Mouse (Mus musculus): ENCODE measurements at regions not wholly inside any gene's neighbourhood (a gene's known extent, or its start where the extent isn't known, plus 50 kb on each side); places are given as distances from the start of the nearest gene placed in this dataset.

- ATAC-seq (replicated peaks in 1 of 2; ENCODE audit: insufficient read depth in 1 of 2, low FRiP score in 2 of 2, low TSS enrichment in 1 of 2, low read depth in 1 of 2, poor library complexity in 2 of 2, severe bottlenecking in 2 of 2): no peak
These were observed 77.2 kb upstream of the Pax2 start for GRCm38 (mm10) chr19:44678686-44679085.

DNA sequence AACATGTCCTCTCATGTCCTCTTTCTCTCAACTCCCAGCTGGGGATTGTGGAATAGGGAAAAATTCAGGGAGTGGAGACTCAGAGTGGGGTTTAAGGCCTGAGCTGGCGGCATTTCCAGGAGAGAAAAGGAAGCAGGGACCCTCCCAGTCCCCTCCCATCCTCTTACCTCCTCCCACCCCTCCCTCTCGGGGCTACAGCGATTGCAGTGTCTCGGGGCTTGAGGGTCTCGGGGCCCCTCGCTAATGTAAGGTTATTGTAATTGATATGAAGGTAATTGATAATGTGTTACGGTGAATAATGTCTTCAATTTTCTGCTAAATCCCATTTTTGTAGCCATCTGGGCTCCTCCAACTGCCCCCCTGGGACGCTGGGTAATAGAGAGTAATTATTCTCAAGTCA is 74.2 kb upstream of the Pax2 start:
- ATAC-seq (replicated peaks in 1 of 2; ENCODE audit: insufficient read depth in 1 of 2, low FRiP score in 2 of 2, low TSS enrichment in 1 of 2, low read depth in 1 of 2, poor library complexity in 2 of 2, severe bottlenecking in 2 of 2): no peak

DNA sequence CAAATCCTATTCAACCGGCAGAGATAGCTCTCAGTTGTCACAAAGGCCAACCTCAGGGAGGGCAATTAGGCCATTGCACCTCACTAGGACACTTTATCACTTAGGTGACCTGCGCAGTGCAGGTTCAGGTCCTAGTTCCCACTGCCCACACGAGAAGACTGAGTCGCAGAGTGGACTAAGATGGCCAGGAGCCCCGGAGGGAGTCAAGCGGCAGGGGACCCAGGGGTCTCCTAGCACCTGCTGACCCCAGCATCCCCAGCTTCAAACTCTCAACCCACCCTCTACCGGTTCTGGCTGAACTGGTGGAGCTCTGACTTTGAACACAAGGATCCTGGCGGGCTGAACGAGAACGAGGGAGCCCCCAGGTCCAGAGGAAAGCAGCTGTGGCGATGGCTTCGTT is 72.7 kb upstream of the Pax2 start:
- ATAC-seq (replicated peaks in 1 of 2; ENCODE audit: insufficient read depth in 1 of 2, low FRiP score in 2 of 2, low TSS enrichment in 1 of 2, low read depth in 1 of 2, poor library complexity in 2 of 2, severe bottlenecking in 2 of 2): no peak

GRCm38 (mm10) chr19:44684061-44684514 is 71.8 kb upstream of the Pax2 start:
- ATAC-seq (replicated peaks in 1 of 2; ENCODE audit: insufficient read depth in 1 of 2, low FRiP score in 2 of 2, low TSS enrichment in 1 of 2, low read depth in 1 of 2, poor library complexity in 2 of 2, severe bottlenecking in 2 of 2): 0 out of 4 replicates have a peak, but pooled peaks of 1 of the 2 experiments have one; percentile 7

DNA sequence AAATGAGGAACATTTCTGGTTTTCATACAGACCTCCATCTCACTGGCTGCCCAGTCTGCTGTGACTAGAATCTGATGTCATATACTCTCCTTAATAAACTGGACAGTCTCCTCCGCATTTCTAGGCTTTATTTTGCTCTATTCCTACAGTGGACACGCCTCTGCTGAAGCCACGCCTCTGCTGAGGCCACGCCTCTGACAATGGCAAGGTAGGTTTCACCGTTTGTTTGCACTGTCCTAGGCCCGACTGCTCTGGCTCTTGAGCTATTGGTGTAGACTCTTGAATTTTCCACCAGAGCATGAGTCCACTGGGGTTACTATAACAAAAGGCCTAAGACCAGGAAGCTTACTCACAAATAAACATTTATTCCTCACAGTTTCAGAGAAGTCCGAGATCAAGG is 69.8 kb upstream of the Pax2 start:
- no peak for ATAC-seq (replicated peaks in 1 of 2; ENCODE audit: insufficient read depth in 1 of 2, low FRiP score in 2 of 2, low TSS enrichment in 1 of 2, low read depth in 1 of 2, poor library complexity in 2 of 2, severe bottlenecking in 2 of 2)

- peak in 1 of 2 experiments; percentile 63; a peak in 2 of 4 replicates for ATAC-seq (replicated peaks in 1 of 2; ENCODE audit: insufficient read depth in 1 of 2, low FRiP score in 2 of 2, low TSS enrichment in 1 of 2, low read depth in 1 of 2, poor library complexity in 2 of 2, severe bottlenecking in 2 of 2)
These were observed 63.4 kb upstream of the Pax2 start for GRCm38 (mm10) chr19:44692396-44692795.

DNA sequence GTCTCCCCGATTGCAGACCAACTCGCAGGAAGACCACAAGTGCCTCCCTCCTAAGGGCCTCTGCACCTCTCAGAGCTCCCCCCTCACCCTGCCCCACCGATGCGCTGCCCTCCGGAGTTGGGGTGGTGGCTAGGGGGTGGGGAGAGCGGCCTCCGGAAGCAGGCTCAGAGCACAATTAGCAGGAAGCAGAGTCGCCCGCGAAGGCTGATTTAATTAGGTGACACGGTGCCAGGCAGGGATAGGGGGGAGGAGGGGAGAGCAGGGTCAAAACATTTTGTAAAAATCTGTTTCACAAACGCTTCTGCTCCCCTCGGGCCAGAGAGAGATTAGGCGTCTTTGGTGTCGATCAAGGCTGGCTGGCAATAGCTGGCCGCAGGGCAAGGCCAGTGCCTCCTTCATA is 63.0 kb upstream of the Pax2 start:
- ATAC-seq (replicated peaks in 1 of 2; ENCODE audit: insufficient read depth in 1 of 2, low FRiP score in 2 of 2, low TSS enrichment in 1 of 2, low read depth in 1 of 2, poor library complexity in 2 of 2, severe bottlenecking in 2 of 2): 0 out of 4 replicates have a peak, but pooled peaks of 1 of the 2 experiments have one; percentile 19

GRCm38 (mm10) chr19:44695331-44695730 is 60.5 kb upstream of the Pax2 start:
- ATAC-seq (replicated peaks in 1 of 2; ENCODE audit: insufficient read depth in 1 of 2, low FRiP score in 2 of 2, low TSS enrichment in 1 of 2, low read depth in 1 of 2, poor library complexity in 2 of 2, severe bottlenecking in 2 of 2): no peak

GRCm38 (mm10) chr19:44696059-44696712 is 59.7 kb upstream of the Pax2 start:
- no peak for ATAC-seq (replicated peaks in 1 of 2; ENCODE audit: insufficient read depth in 1 of 2, low FRiP score in 2 of 2, low TSS enrichment in 1 of 2, low read depth in 1 of 2, poor library complexity in 2 of 2, severe bottlenecking in 2 of 2)

- ATAC-seq (replicated peaks in 1 of 2; ENCODE audit: insufficient read depth in 1 of 2, low FRiP score in 2 of 2, low TSS enrichment in 1 of 2, low read depth in 1 of 2, poor library complexity in 2 of 2, severe bottlenecking in 2 of 2): no peak
These were observed 59.1 kb upstream of the Pax2 start for GRCm38 (mm10) chr19:44696773-44697172.

DNA sequence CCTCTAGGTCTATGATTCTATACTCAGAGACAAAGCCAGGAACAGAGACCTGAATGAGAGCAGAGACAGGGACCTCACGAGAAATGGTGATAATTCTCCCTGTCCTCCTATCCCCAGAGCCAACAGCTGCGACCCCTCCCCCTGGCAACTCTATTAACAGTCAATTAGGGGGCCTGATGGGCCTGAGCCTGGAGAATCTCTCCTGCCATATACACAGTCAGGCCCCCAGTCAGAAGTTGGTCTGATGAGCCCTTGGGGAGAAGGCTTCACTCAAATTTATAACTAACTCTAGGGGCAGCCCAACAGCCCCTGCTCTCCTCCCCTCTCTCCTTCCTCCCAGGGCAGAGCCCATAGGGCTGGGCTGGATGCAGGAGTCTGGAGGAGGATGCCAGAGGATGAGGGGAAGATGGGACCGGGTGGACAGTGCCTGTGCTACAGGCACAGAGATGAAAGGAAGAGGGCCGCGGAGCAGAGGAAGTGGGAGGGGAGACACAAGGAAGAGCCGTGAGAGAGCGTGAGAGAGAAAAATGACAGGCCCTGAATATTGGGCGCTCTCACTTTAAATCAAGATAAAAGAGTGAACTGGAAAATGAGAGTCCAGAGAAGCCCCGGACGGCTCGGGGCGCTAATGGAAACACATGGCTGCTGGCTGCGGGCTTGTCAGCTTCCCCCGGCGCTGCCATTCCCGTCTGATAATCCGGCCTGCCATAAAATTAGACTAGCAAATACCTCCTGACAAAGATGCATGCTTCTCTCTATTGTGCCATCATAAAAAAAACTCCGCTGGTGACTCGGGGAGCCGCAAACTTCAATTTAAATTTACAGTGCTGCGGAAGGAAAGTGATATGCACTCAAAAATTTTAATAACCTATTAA is 57.2 kb upstream of the Pax2 start:
- 0 out of 4 replicates have a peak, but pooled peaks of 1 of the 2 experiments have one; percentile 12 for ATAC-seq (replicated peaks in 1 of 2; ENCODE audit: insufficient read depth in 1 of 2, low FRiP score in 2 of 2, low TSS enrichment in 1 of 2, low read depth in 1 of 2, poor library complexity in 2 of 2, severe bottlenecking in 2 of 2)

Data from hematopoietic stem cell, adult 5-6 weeks (primary cell).